Mouse (Mus musculus) liver, adult 2 months (tissue): ENCODE measurements around the gene Gm20388.

Experiments used
- CTCF ChIP-seq: fragments of 200-500 bp; IDR thresholded peaks from 2 replicates; pipeline ENCODE4 v1.5.1; 2011; ENCODE audit warnings: low read depth, low read length, control low read depth
- POLR2A ChIP-seq: fragments of 200-500 bp; IDR thresholded peaks from 2 replicates; pipeline ENCODE4 v1.6.1; 2011; ENCODE audit warnings: low read length, control low read depth; ENCODE audit not compliant: insufficient read depth; ENCODE audit errors: extremely low read depth

- TF ChIP-seq POLR2A (no peak), CTCF (no peak)
Measured at GRCm38 (mm10) chr8:123398308-123398707, 3487.7 kb downstream of the Gm20388 start.
